ENCODE assay signal across 11 mouse cellular contexts in the genomic region with DNA sequence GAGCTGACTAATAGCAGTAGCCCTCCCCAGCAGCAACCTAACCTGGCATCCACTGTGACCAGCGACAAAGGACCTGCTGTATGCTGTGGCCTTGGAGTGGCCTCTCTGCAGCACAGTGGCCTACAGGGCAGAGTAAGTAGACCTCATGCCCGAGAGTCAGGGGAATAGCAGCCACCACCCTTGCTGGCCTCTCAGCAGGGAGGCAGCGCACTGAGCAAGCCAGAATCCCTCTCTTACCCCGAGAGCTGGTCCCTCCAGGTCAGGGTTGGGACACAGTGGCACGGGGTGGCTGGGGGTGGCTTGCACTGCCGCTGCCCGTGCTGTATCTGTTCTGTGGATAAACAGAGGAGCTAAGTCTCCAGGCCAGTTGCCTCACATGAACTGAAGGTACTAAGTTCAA. TPM values are rescaled to one million over a fixed set of nuclear protein-coding genes. Genes with fewer than 3 reads are reported as not detected.
DNase-seq lines count a peak whose midpoint lies in the region; ATAC-seq and TF ChIP-seq lines count a peak whose summit lies in the region.
"Had no signal": no experiment of that assay in that cellular context is flagged by ENCODE, and none has a peak within 500 bp of the region (broad histone marks: within the 10 kb centered on the region; RNA-seq: fewer than 3 reads in every experiment).

No protein-coding gene starts in this region.

- no peaks in the 10 kb centered on the region for H3K27me3 ChIP-seq in kidney, embryonic 16.5 days (ENCODE audit: insufficient read depth, low read length)
- H3K27me3 ChIP-seq in hindbrain, embryonic 11.5 days (ENCODE audit: control insufficient read depth, insufficient read depth, low read length), result no peaks in the 10 kb centered on the region
- no peaks in the 10 kb centered on the region for H3K27me3 ChIP-seq in limb, embryonic 12.5 days
- H3K27me3 ChIP-seq in midbrain, postnatal 0 days (ENCODE audit: insufficient read depth, low read length), result no peaks in the 10 kb centered on the region

- H3K36me3 ChIP-seq in kidney, embryonic 16.5 days (ENCODE audit: insufficient read depth, low read length), result peaks cover 56% of the 10 kb centered on the region
- peaks cover 26% of the 10 kb centered on the region for H3K36me3 ChIP-seq in hindbrain, embryonic 11.5 days (ENCODE audit: control insufficient read depth, insufficient read depth, low read length)
- peaks cover 67% of the 10 kb centered on the region for H3K36me3 ChIP-seq in limb, embryonic 12.5 days
- peaks cover 52% of the 10 kb centered on the region for H3K36me3 ChIP-seq in midbrain, postnatal 0 days (ENCODE audit: insufficient read depth, low read length)

- TF ChIP-seq CTCF in midbrain, postnatal 0 days (IDR thresholded peaks at IDR 0.05), result no peak

- peaks cover 34% of the 10 kb centered on the region for H3K4me1 ChIP-seq in kidney, embryonic 16.5 days (ENCODE audit: insufficient read depth, low read length)
- H3K4me1 ChIP-seq in hindbrain, embryonic 11.5 days (replicated peaks; ENCODE audit: control insufficient read depth, insufficient read depth, low read length), result peaks cover 18% of the 10 kb centered on the region
- peaks cover 30% of the 10 kb centered on the region for H3K4me1 ChIP-seq in limb, embryonic 12.5 days (replicated peaks)
- peaks cover 3% of the 10 kb centered on the region; the same call in 1 of the 2 replicates for H3K4me1 ChIP-seq in midbrain, postnatal 0 days (ENCODE audit: insufficient read depth, low read length)

- H3K9ac ChIP-seq in kidney, embryonic 16.5 days (replicated peaks; ENCODE audit: low read length), result 0 out of 2 replicates have a peak overlapping the region, but pooled peaks have one; percentile 17
- no peak overlapping the region for H3K9ac ChIP-seq in hindbrain, embryonic 11.5 days (ENCODE audit: low read depth, low read length)
- H3K9ac ChIP-seq in limb, embryonic 12.5 days (replicated peaks), result peak overlapping the region; percentile 44; the same call in 1 of the 2 replicates
- 0 out of 2 replicates have a peak overlapping the region, but pooled peaks have one; percentile 20 for H3K9ac ChIP-seq in midbrain, postnatal 0 days (replicated peaks; ENCODE audit: low read length, poor library complexity, severe bottlenecking)

- DNase-seq in kidney, postnatal 4 days, result no peak
- no peak for DNase-seq in hindbrain, embryonic 11.5 days (ENCODE audit: low spot score)
- DNase-seq in midbrain, postnatal 0 days (ENCODE audit: low spot score), result no peak
- no peak for DNase-seq in layer of hippocampus, adult 9-10 months (ENCODE audit: low spot score)
- DNase-seq: adrenal gland, postnatal 25 days; cerebellum, adult 9-10 months; kidney, adult 2 months; lung, postnatal 14 days had no signal

- no peak for ATAC-seq in kidney, embryonic 16.5 days (ENCODE audit: low FRiP score, low TSS enrichment)
- no peak for ATAC-seq in hindbrain, embryonic 11.5 days (ENCODE audit: low FRiP score)
- no peak for ATAC-seq in limb, embryonic 12.5 days (ENCODE audit: insufficient number of reproducible peaks, insufficient read depth, low FRiP score, low TSS enrichment, low read depth)
- no peak for ATAC-seq in midbrain, postnatal 0 days (ENCODE audit: low FRiP score)
- no peak for ATAC-seq in cerebellum, adult (ENCODE audit: insufficient number of reproducible peaks, low FRiP score, low TSS enrichment)

- no peak overlapping the region for H3K4me2 ChIP-seq in kidney, embryonic 16.5 days (replicated peaks; ENCODE audit: low read depth, low read length)
- H3K4me2 ChIP-seq in hindbrain, embryonic 11.5 days (replicated peaks; ENCODE audit: low read depth, low read length), result 0 out of 2 replicates have a peak overlapping the region, but pooled peaks have one; percentile 7
- H3K4me2 ChIP-seq in limb, embryonic 12.5 days, result 0 out of 2 replicates have a peak overlapping the region, but pooled peaks have one; percentile 86
- no peak overlapping the region for H3K4me2 ChIP-seq in midbrain, postnatal 0 days (ENCODE audit: low read depth, low read length, poor library complexity, severe bottlenecking)

- no peak overlapping the region for H3K4me3 ChIP-seq in kidney, embryonic 16.5 days (ENCODE audit: low read length)
- H3K4me3 ChIP-seq in hindbrain, embryonic 11.5 days (ENCODE audit: low read depth, low read length), result no peak overlapping the region; the same call in 1 of the 2 replicates
- H3K4me3 ChIP-seq in limb, embryonic 12.5 days (replicated peaks), result 0 out of 2 replicates have a peak overlapping the region, but pooled peaks have one; percentile 2
- no peak overlapping the region for H3K4me3 ChIP-seq in midbrain, postnatal 0 days (ENCODE audit: low read depth, low read length)

- no peaks in the 10 kb centered on the region for H3K9me3 ChIP-seq in kidney, embryonic 16.5 days (ENCODE audit: low read length)
- H3K9me3 ChIP-seq in hindbrain, embryonic 11.5 days (ENCODE audit: control insufficient read depth, low read length), result no peaks in the 10 kb centered on the region
- H3K9me3 ChIP-seq in limb, embryonic 12.5 days, result no peaks in the 10 kb centered on the region
- no peaks in the 10 kb centered on the region for H3K9me3 ChIP-seq in midbrain, postnatal 0 days (ENCODE audit: low read length)

- WGBS in kidney, embryonic 16.5 days, result 84% methylated on average over 7 of the region's 7 CpGs
- WGBS in hindbrain, embryonic 11.5 days, result 75% methylated on average over 7 of the region's 7 CpGs
- 82% methylated on average over 7 of the region's 7 CpGs for WGBS in limb, embryonic 12.5 days
- WGBS in midbrain, postnatal 0 days, result 69% methylated on average over 7 of the region's 7 CpGs

- no peak overlapping the region for H3K27ac ChIP-seq in kidney, embryonic 16.5 days (ENCODE audit: low read length)
- H3K27ac ChIP-seq in hindbrain, embryonic 11.5 days (ENCODE audit: low read depth, low read length), result 0 out of 2 replicates have a peak overlapping the region, but pooled peaks have one; percentile 10
- H3K27ac ChIP-seq in limb, embryonic 12.5 days, result no peak overlapping the region
- no peak overlapping the region for H3K27ac ChIP-seq in midbrain, postnatal 0 days (ENCODE audit: low read depth, low read length)

RNA-seq across cellular contexts. Expression of a gene that starts 3.5 kb away (rescaled TPM):
- polyA plus RNA-seq in kidney, embryonic 16.5 days (2015; fragmentation: Nextera tagmentation; extraction: Ambion mirVana), result 54.9 and 60.6 TPM in 2 replicates
- polyA plus RNA-seq in hindbrain, embryonic 11.5 days (2014; fragmentation: Nextera tagmentation; extraction: Ambion mirVana), result 61.6 and 70.6 TPM in 2 replicates
- 58.8 and 65.3 TPM in 2 replicates for polyA plus RNA-seq in limb, embryonic 12.5 days (2016; fragmentation: Nextera tagmentation; extraction: Ambion mirVana)
- total RNA-seq in midbrain, postnatal 0 days (2014; rRNA removed), result 28.9 and 32.2 TPM in 2 replicates
- 47.4 and 48.4 TPM in 2 replicates for polyA plus RNA-seq in midbrain, postnatal 0 days (2015; fragmentation: Nextera tagmentation; extraction: Ambion mirVana)

RNA-seq across cellular contexts. Expression of a gene that starts 3.6 kb away (rescaled TPM):
- polyA plus RNA-seq in kidney, embryonic 16.5 days (2015; fragmentation: Nextera tagmentation; extraction: Ambion mirVana), result 74.8 and 77.8 TPM in 2 replicates
- 88.8 and 91.3 TPM in 2 replicates for polyA plus RNA-seq in hindbrain, embryonic 11.5 days (2014; fragmentation: Nextera tagmentation; extraction: Ambion mirVana)
- 84.5 and 86.2 TPM in 2 replicates for polyA plus RNA-seq in limb, embryonic 12.5 days (2016; fragmentation: Nextera tagmentation; extraction: Ambion mirVana)
- 38.1 and 43.6 TPM in 2 replicates for total RNA-seq in midbrain, postnatal 0 days (2014; rRNA removed)
- 48.8 and 49.8 TPM in 2 replicates for polyA plus RNA-seq in midbrain, postnatal 0 days (2015; fragmentation: Nextera tagmentation; extraction: Ambion mirVana)

RNA-seq across cellular contexts. Expression of a gene that starts 11.8 kb away (rescaled TPM):
- polyA plus RNA-seq in kidney, embryonic 16.5 days (2015; fragmentation: Nextera tagmentation; extraction: Ambion mirVana), result 15.6 and 17.0 TPM in 2 replicates
- polyA plus RNA-seq in hindbrain, embryonic 11.5 days (2014; fragmentation: Nextera tagmentation; extraction: Ambion mirVana), result 57.9 and 61.8 TPM in 2 replicates
- polyA plus RNA-seq in limb, embryonic 12.5 days (2016; fragmentation: Nextera tagmentation; extraction: Ambion mirVana), result 19.6 and 20.8 TPM in 2 replicates
- 23.3 and 39.1 TPM in 2 replicates for total RNA-seq in midbrain, postnatal 0 days (2014; rRNA removed)
- 29.3 and 32.1 TPM in 2 replicates for polyA plus RNA-seq in midbrain, postnatal 0 days (2015; fragmentation: Nextera tagmentation; extraction: Ambion mirVana)

RNA-seq across cellular contexts. Expression of a gene that starts 12.6 kb away (rescaled TPM):
- 38.8 and 41.2 TPM in 2 replicates for polyA plus RNA-seq in kidney, embryonic 16.5 days (2015; fragmentation: Nextera tagmentation; extraction: Ambion mirVana)
- polyA plus RNA-seq in hindbrain, embryonic 11.5 days (2014; fragmentation: Nextera tagmentation; extraction: Ambion mirVana), result 37.0 and 38.6 TPM in 2 replicates
- 42.8 and 43.4 TPM in 2 replicates for polyA plus RNA-seq in limb, embryonic 12.5 days (2016; fragmentation: Nextera tagmentation; extraction: Ambion mirVana)
- 36.0 and 57.0 TPM in 2 replicates for total RNA-seq in midbrain, postnatal 0 days (2014; rRNA removed)
- polyA plus RNA-seq in midbrain, postnatal 0 days (2015; fragmentation: Nextera tagmentation; extraction: Ambion mirVana), result 54.8 and 64.1 TPM in 2 replicates

RNA-seq across cellular contexts. Expression of a gene that starts 13.3 kb away (rescaled TPM):
- polyA plus RNA-seq in kidney, embryonic 16.5 days (2015; fragmentation: Nextera tagmentation; extraction: Ambion mirVana), result 729 and 742 TPM in 2 replicates
- 935 and 944 TPM in 2 replicates for polyA plus RNA-seq in hindbrain, embryonic 11.5 days (2014; fragmentation: Nextera tagmentation; extraction: Ambion mirVana)
- polyA plus RNA-seq in limb, embryonic 12.5 days (2016; fragmentation: Nextera tagmentation; extraction: Ambion mirVana), result 1,004 and 1,014 TPM in 2 replicates
- total RNA-seq in midbrain, postnatal 0 days (2014; rRNA removed), result 196 and 259 TPM in 2 replicates
- 460 and 484 TPM in 2 replicates for polyA plus RNA-seq in midbrain, postnatal 0 days (2015; fragmentation: Nextera tagmentation; extraction: Ambion mirVana)

Comparison
In these comparisons a context has a peak if more than half of its experiments do, and no peak if none do; other contexts are left out.
1. H3K4me2 ChIP-seq: peak in hindbrain, embryonic 11.5 days (single experiment) and limb, embryonic 12.5 days (single experiment); none in kidney, embryonic 16.5 days (single experiment) and midbrain, postnatal 0 days (single experiment).